Mouse (Mus musculus) CH12.LX (cell line): ENCODE data around the gene Ctss. TPM values are rescaled to one million over a fixed set of nuclear protein-coding genes. Genes with fewer than 3 reads are reported as not detected.

Experiments used
- DNase-seq: peaks from one replicate; pipeline ENCODE4 v3.0.0-alpha.2; 2013; ENCODE audit errors: extremely low read depth
- H3K27ac ChIP-seq: 2 replicates; pipeline ENCODE4 v1.5.1; 2012; ENCODE audit warnings: low read depth, mild to moderate bottlenecking, control low read depth, moderate library complexity; ENCODE audit not compliant: insufficient read depth
- H3K27me3 ChIP-seq: replicated peaks from 2 replicates; pipeline ENCODE3; 2012; ENCODE audit warnings: inconsistent platforms
- H3K36me3 ChIP-seq, 2 experiments: replicated peaks in 1 of 2; 2 replicates each; pipeline versions ENCODE3 to v1.6.1; 2012; ENCODE audit warnings: inconsistent platforms in 1 of 2, low read length in 1 of 2, mild to moderate bottlenecking in 1 of 2, mixed read lengths in 1 of 2, moderate library complexity in 1 of 2; ENCODE audit not compliant: control insufficient read depth in 1 of 2, insufficient read depth in 1 of 2
- H3K4me1 ChIP-seq, 2 experiments: 2 replicates each; pipeline ENCODE4 v1.6.1; 2012; ENCODE audit warnings: inconsistent platforms in 1 of 2, moderate library complexity in 1 of 2; ENCODE audit not compliant: insufficient read depth in 2 of 2, control insufficient read depth in 1 of 2
- H3K4me2 ChIP-seq: 2 replicates; pipeline ENCODE4 v1.6.1; 2012; ENCODE audit warnings: low read depth, mild to moderate bottlenecking, control low read depth; ENCODE audit not compliant: poor library complexity, insufficient read depth, severe bottlenecking
- H3K4me3 ChIP-seq, 3 experiments: fragments of 150-350 bp in 1 of 3; sonication (generic) in 1 of 3; replicated peaks in 1 of 3; 2 replicates each; pipeline versions ENCODE3 to v1.5.1; 2011 to 2012; ENCODE audit warnings: low read depth in 2 of 3, low read length in 2 of 3, mild to moderate bottlenecking in 2 of 3, moderate library complexity in 2 of 3, control low read depth in 1 of 3, improper control_type of control experiment in 1 of 3, inconsistent platforms in 1 of 3, mixed read lengths in 1 of 3; ENCODE audit not compliant: poor library complexity in 1 of 3
- H3K79me2 ChIP-seq: replicated peaks from 2 replicates; pipeline ENCODE4 v1.6.1; 2012; ENCODE audit warnings: mild to moderate bottlenecking, moderate library complexity; ENCODE audit not compliant: control insufficient read depth, poor library complexity, insufficient read depth, severe bottlenecking; ENCODE audit errors: extremely low read depth
- H3K9ac ChIP-seq: 2 replicates; pipeline ENCODE4 v1.6.1; 2012; ENCODE audit warnings: low read depth, mild to moderate bottlenecking, control low read depth, moderate library complexity; ENCODE audit not compliant: insufficient read depth
- H3K9me3 ChIP-seq: replicated peaks from 2 replicates; pipeline ENCODE3; 2012; ENCODE audit warnings: low read length, inconsistent platforms, mixed read lengths
- CHD1 ChIP-seq: IDR thresholded peaks from 2 replicates; pipeline ENCODE4 v1.6.1; 2012; ENCODE audit warnings: low read depth, low read length, improper control_type of control experiment, inconsistent platforms
- CHD2 ChIP-seq: IDR thresholded peaks from 2 replicates; pipeline ENCODE4 v1.6.1; 2011; ENCODE audit warnings: low read length, improper control_type of control experiment
- E2F4 ChIP-seq: IDR thresholded peaks from 2 replicates; pipeline ENCODE4 v1.6.1; 2011; ENCODE audit warnings: low read depth, low read length, improper control_type of control experiment; ENCODE audit not compliant: insufficient replicate concordance
- ELF1 ChIP-seq: IDR thresholded peaks from 2 replicates; pipeline ENCODE4 v1.6.1; 2014; ENCODE audit warnings: low read depth, mild to moderate bottlenecking, inconsistent platforms, low read length, improper control_type of control experiment
- EP300 ChIP-seq: IDR thresholded peaks from 2 replicates; pipeline ENCODE4 v1.6.1; 2011; ENCODE audit warnings: low read length, improper control_type of control experiment
- HCFC1 ChIP-seq: IDR thresholded peaks from 2 replicates; pipeline ENCODE4 v1.6.1; 2012; ENCODE audit warnings: low read depth, mild to moderate bottlenecking, inconsistent platforms, low read length, improper control_type of control experiment
- IRF4 ChIP-seq: IDR thresholded peaks from 2 replicates; pipeline ENCODE4 v1.6.1; 2014; ENCODE audit warnings: low read depth, mild to moderate bottlenecking, inconsistent platforms, low read length, improper control_type of control experiment
- JUN ChIP-seq: IDR thresholded peaks from 2 replicates; pipeline ENCODE4 v1.6.1; 2011; ENCODE audit warnings: low read depth, mild to moderate bottlenecking, low read length, improper control_type of control experiment, moderate library complexity; ENCODE audit not compliant: insufficient read depth
- JUND ChIP-seq: conservative IDR thresholded peaks from 2 replicates; pipeline ENCODE4 v1.6.1; 2011; ENCODE audit warnings: low read depth, low read length, improper control_type of control experiment
- MAFK ChIP-seq: IDR thresholded peaks from 2 replicates; pipeline ENCODE4 v1.6.1; 2011; ENCODE audit warnings: low read length, improper control_type of control experiment; ENCODE audit not compliant: insufficient replicate concordance
- MAX ChIP-seq: IDR thresholded peaks from 2 replicates; pipeline ENCODE4 v1.6.1; 2011; ENCODE audit warnings: low read length, improper control_type of control experiment
- MEF2A ChIP-seq: IDR thresholded peaks from 2 replicates; pipeline ENCODE4 v1.6.1; 2014; ENCODE audit warnings: low read depth, mild to moderate bottlenecking, inconsistent platforms, low read length, improper control_type of control experiment, borderline replicate concordance
- MXI1 ChIP-seq: IDR thresholded peaks from 2 replicates; pipeline ENCODE4 v1.6.1; 2011; ENCODE audit warnings: mild to moderate bottlenecking, low read depth, low read length, improper control_type of control experiment
- MYC ChIP-seq: IDR thresholded peaks from 2 replicates; pipeline ENCODE4 v1.6.1; 2011; ENCODE audit warnings: low read depth, mild to moderate bottlenecking, improper control_type of control experiment, low read length
- NELFE ChIP-seq: IDR thresholded peaks from 2 replicates; pipeline ENCODE4 v1.6.1; 2011; ENCODE audit warnings: low read depth, low read length, improper control_type of control experiment
- RAD21 ChIP-seq: IDR thresholded peaks from 2 replicates; pipeline ENCODE4 v1.6.1; 2011; ENCODE audit warnings: low read depth, mild to moderate bottlenecking, low read length, improper control_type of control experiment, moderate library complexity
- RCOR1 ChIP-seq: conservative IDR thresholded peaks from 2 replicates; pipeline ENCODE4 v1.6.1; 2012; ENCODE audit warnings: low read depth, mild to moderate bottlenecking, inconsistent platforms, low read length, improper control_type of control experiment
- TBP ChIP-seq: conservative IDR thresholded peaks from 2 replicates; pipeline ENCODE4 v1.6.1; 2011; ENCODE audit warnings: low read depth, low read length, improper control_type of control experiment
- USF2 ChIP-seq: conservative IDR thresholded peaks from 2 replicates; pipeline ENCODE4 v1.6.1; 2011; ENCODE audit warnings: low read depth, low read length, improper control_type of control experiment
- ZMIZ1 ChIP-seq: IDR thresholded peaks from 2 replicates; pipeline ENCODE4 v1.6.1; 2012; ENCODE audit warnings: low read depth, mild to moderate bottlenecking, inconsistent platforms, low read length, improper control_type of control experiment
- ZNF384 ChIP-seq: IDR thresholded peaks from 2 replicates; pipeline ENCODE4 v1.6.1; 2012; ENCODE audit warnings: low read depth, low read length, improper control_type of control experiment, inconsistent platforms
- dilution Hi-C: fragments of 300-500 bp; cut with MboI; formaldehyde crosslinking; loops from 2 replicates; pipeline ENCODE4 v1.14.3; 2020; ENCODE audit warnings: low sequenced_read_pairs; ENCODE audit not compliant: extremely low pct_unique_long_range_greater_than_20kb, extremely low pct_ligation_motif_present
- in situ Hi-C: fragments of 300-500 bp; cut with MboI; formaldehyde crosslinking; loops from 3 replicates; pipeline ENCODE4 v1.14.3; 2019; ENCODE audit warnings: low sequenced_read_pairs, low pct_ligation_motif_present, low pct_unique_long_range_greater_than_20kb, mixed read lengths
- polyA plus RNA-seq: library from polyadenylated mRNA; unstranded; fragments of >175 nt; gene quantifications from 2 replicates; pipeline ENCODE4 v1.2.1, GENCODE M21; 2012; ENCODE audit warnings: low read depth; ENCODE audit not compliant: insufficient read length
- total RNA-seq, 2 experiments: library from RNA; depleted of rRNA; stranded (reverse); fragments of 300-350 nt in 1 of 2; fragments of >200 nt in 1 of 2; gene quantifications; 2 replicates each; pipeline ENCODE4 v1.2.3; 2012 to 2014

Ctss gene
- total and polyA plus RNA-seq, 3 experiments = 178 to 282 (median 238) TPM

DNA sequence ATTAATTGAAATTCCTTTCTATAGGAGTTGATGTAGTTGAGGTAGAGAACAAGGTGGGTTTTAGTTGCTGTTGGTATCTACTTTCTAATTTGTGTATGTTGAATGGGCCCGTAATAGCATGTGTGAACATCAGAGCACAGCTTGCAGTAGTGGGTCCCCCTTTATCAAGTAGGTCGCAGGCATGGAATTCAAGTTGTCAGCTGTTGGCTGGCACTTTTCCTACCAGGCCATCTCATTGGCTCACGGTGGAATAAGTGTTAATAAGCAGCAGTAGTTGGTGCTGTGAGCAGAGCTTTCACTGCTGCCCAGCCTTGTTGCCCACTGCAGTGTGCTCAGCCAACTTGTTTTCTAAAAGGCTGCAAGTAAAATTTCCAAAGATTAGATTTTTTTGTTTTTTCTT lies 37.9 kb upstream of the Ctss start:
- H3K4me1 ChIP-seq = peaks cover 5 to 7% of the 10 kb centered on the region in 2 experiments; a peak in 3 of 4 replicates
- no peak overlapping the region for H3K4me2 ChIP-seq
- peaks cover 34 to 77% of the 10 kb centered on the region in 2 experiments for H3K36me3 ChIP-seq
- no peaks in the 10 kb centered on the region for H3K27me3 ChIP-seq
- no peak overlapping the region for H3K27ac ChIP-seq
- H3K4me3 ChIP-seq = no peak overlapping the region
- no peaks in the 10 kb centered on the region for H3K9me3 ChIP-seq
- in situ Hi-C loops = no loop called here
- no peak overlapping the region for H3K9ac ChIP-seq
- dilution Hi-C loops = no loop called here
- TF ChIP-seq NELFE (no peak), RCOR1 (no peak), CHD2 (no peak), MAX (no peak), MYC (no peak), E2F4 (no peak), ZNF384 (no peak), ZMIZ1 (no peak), CHD1 (no peak), RAD21 (no peak), MEF2A (no peak), HCFC1 (no peak)
- H3K79me2 ChIP-seq = no peaks in the 10 kb centered on the region
- no peak for DNase-seq

DNA sequence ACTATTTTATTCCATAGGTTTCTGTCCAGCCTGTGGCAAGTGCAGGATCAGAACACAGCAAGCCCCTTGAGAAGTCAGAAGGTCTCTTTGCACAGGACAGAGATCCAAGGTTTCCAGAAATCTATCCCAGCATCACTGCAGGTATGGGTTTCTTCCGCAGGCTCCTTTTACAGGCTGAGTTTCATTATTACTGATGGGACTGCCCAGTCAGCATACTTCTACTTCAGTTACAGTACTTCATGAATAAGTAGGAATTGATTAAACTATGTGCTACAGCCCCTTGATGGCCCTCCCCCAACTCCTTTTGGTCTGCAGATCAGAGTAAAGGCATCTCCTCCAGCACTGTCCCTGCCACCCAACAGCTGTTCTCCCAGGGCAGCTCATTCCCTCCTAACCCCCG lies 36.3 kb upstream of the Ctss start:
- dilution Hi-C loops = no loop called here
- Histone ChIP-seq H3K27me3 (no peaks in the 10 kb centered on the region), H3K9me3 (no peaks in the 10 kb centered on the region), H3K4me2 (no peak overlapping the region), H3K4me3 (no peak overlapping the region), H3K9ac (no peak overlapping the region), H3K79me2 (no peaks in the 10 kb centered on the region), H3K27ac (no peak overlapping the region), H3K4me1 (peaks cover 5 to 7% of the 10 kb centered on the region in 2 experiments; a peak in 3 of 4 replicates), H3K36me3 (peaks cover 38 to 81% of the 10 kb centered on the region in 2 experiments)
- DNase-seq = peak; percentile 5
- in situ Hi-C loops = no loop called here
- TF ChIP-seq MAFK (0 out of 2 replicates have a peak, but pooled peaks have one; percentile 36), E2F4 (no peak), IRF4 (peak; percentile 90), MXI1 (no peak), JUND (peak; percentile 58), USF2 (no peak), HCFC1 (no peak), TBP (no peak), JUN (0 out of 2 replicates have a peak, but pooled peaks have one; percentile 8), EP300 (peak; percentile 47; the same call in 1 of the 2 replicates), ELF1 (no peak)
